Comparison of ENCODE assay signal across 8 mouse cellular contexts in genomic region chr1:34849745-34850342, GRCm38 (mm10). TPM values are rescaled to one million over a fixed set of nuclear protein-coding genes. Genes with fewer than 3 reads are reported as not detected.
DNase-seq lines count a peak whose midpoint lies in the region; ATAC-seq and TF ChIP-seq lines count a peak whose summit lies in the region.

Gene Plekhb2 (plus strand): TSS chr1:34849976.

- peak; percentile 83 for DNase-seq in ES-CJ7 (ENCODE audit: low read depth, low spot score)
- DNase-seq in cerebellum, adult 11 months, result peak; percentile 94
- DNase-seq in heart, postnatal 14 days, result peak; percentile 89 to 90
- DNase-seq in large intestine, adult 2 months (ENCODE audit: low read depth, low spot score), result peak; percentile 83
- DNase-seq in stomach, postnatal 0 days (ENCODE audit: low spot score), result peak; percentile 92

- no peaks in the 10 kb centered on the region for H3K36me3 ChIP-seq in forebrain, embryonic 15.5 days
- no peaks in the 10 kb centered on the region for H3K36me3 ChIP-seq in liver, embryonic 16.5 days (ENCODE audit: control insufficient read depth, insufficient read depth)
- no peaks in the 10 kb centered on the region for H3K36me3 ChIP-seq in neural tube, embryonic 12.5 days
- H3K36me3 ChIP-seq in stomach, postnatal 0 days (ENCODE audit: control insufficient read depth, insufficient read depth, low read length), result no peaks in the 10 kb centered on the region

- WGBS in forebrain, embryonic 15.5 days, result under 1% methylated on average over 39 of the region's 40 CpGs
- 1% methylated on average over 39 of the region's 40 CpGs for WGBS in large intestine, adult 2 months
- under 1% methylated on average over 35 of the region's 40 CpGs for WGBS in liver, embryonic 16.5 days (ENCODE audit: insufficient replicate concordance)
- WGBS in neural tube, embryonic 12.5 days, result 0% methylated on average over 39 of the region's 40 CpGs
- WGBS in stomach, postnatal 0 days, result under 1% methylated on average over 38 of the region's 40 CpGs

- no peak for TF ChIP-seq EP300 in stomach, postnatal 0 days (optimal IDR thresholded peaks at IDR 0.05)

- peak within 1 kb of the TSS; percentile 61 for H3K4me2 ChIP-seq in forebrain, embryonic 15.5 days (replicated peaks)
- H3K4me2 ChIP-seq in liver, embryonic 16.5 days (ENCODE audit: low read depth, low read length), result peak within 1 kb of the TSS; percentile 77
- H3K4me2 ChIP-seq in neural tube, embryonic 12.5 days (replicated peaks), result peak within 1 kb of the TSS; percentile 82
- H3K4me2 ChIP-seq in stomach, postnatal 0 days (replicated peaks; ENCODE audit: low read depth), result peak within 1 kb of the TSS; percentile 93

- H3K9ac ChIP-seq in forebrain, embryonic 15.5 days (replicated peaks), result peak within 1 kb of the TSS; percentile 97
- peak within 1 kb of the TSS; percentile 69 for H3K9ac ChIP-seq in liver, embryonic 16.5 days (ENCODE audit: low read depth, low read length)
- H3K9ac ChIP-seq in neural tube, embryonic 12.5 days, result peak within 1 kb of the TSS; percentile 90
- peak within 1 kb of the TSS; percentile 92 for H3K9ac ChIP-seq in stomach, postnatal 0 days (ENCODE audit: low read length)

- H3K9me3 ChIP-seq in forebrain, embryonic 15.5 days, result no peaks in the 10 kb centered on the region
- no peaks in the 10 kb centered on the region for H3K9me3 ChIP-seq in liver, embryonic 16.5 days (replicated peaks; ENCODE audit: control insufficient read depth, low read length)
- no peaks in the 10 kb centered on the region for H3K9me3 ChIP-seq in neural tube, embryonic 12.5 days
- H3K9me3 ChIP-seq in stomach, postnatal 0 days (ENCODE audit: control insufficient read depth, low read length), result no peaks in the 10 kb centered on the region

- no peaks in the 10 kb centered on the region for H3K27me3 ChIP-seq in forebrain, embryonic 15.5 days
- H3K27me3 ChIP-seq in liver, embryonic 16.5 days (ENCODE audit: control insufficient read depth, insufficient read depth, low read depth, low read length), result no peaks in the 10 kb centered on the region
- no peaks in the 10 kb centered on the region for H3K27me3 ChIP-seq in neural tube, embryonic 12.5 days (replicated peaks)
- no peaks in the 10 kb centered on the region for H3K27me3 ChIP-seq in stomach, postnatal 0 days (ENCODE audit: control insufficient read depth, insufficient read depth, low read length)

- peak within 1 kb of the TSS; percentile 55; the same call in 1 of the 2 replicates for H3K27ac ChIP-seq in forebrain, embryonic 15.5 days (replicated peaks)
- peak within 1 kb of the TSS; percentile 60 for H3K27ac ChIP-seq in liver, embryonic 16.5 days (ENCODE audit: low read length)
- no peak within 1 kb of the TSS for H3K27ac ChIP-seq in neural tube, embryonic 12.5 days
- peak within 1 kb of the TSS; percentile 93 for H3K27ac ChIP-seq in stomach, postnatal 0 days (replicated peaks)

- ATAC-seq in forebrain, embryonic 15.5 days (replicated peaks), result peak; percentile 87
- ATAC-seq in liver, embryonic 16.5 days (ENCODE audit: low read depth), result peak; percentile 93
- ATAC-seq in neural tube, embryonic 12.5 days (ENCODE audit: low FRiP score, low read depth), result peak; percentile 86
- ATAC-seq in stomach, postnatal 0 days (ENCODE audit: low FRiP score, low TSS enrichment), result peak; percentile 88

- no peak for TF ChIP-seq CTCF in stomach, postnatal 0 days (IDR thresholded peaks at IDR 0.05; ENCODE audit: low read depth)

- H3K4me1 ChIP-seq in forebrain, embryonic 15.5 days, result peaks cover 33% of the 10 kb centered on the region
- H3K4me1 ChIP-seq in liver, embryonic 16.5 days (ENCODE audit: control insufficient read depth, low read depth, low read length), result peaks cover 7% of the 10 kb centered on the region
- peaks cover 20% of the 10 kb centered on the region for H3K4me1 ChIP-seq in neural tube, embryonic 12.5 days
- H3K4me1 ChIP-seq in stomach, postnatal 0 days (replicated peaks; ENCODE audit: control insufficient read depth, insufficient read depth), result no peaks in the 10 kb centered on the region

- peak within 1 kb of the TSS; percentile 88 for H3K4me3 ChIP-seq in forebrain, embryonic 15.5 days
- H3K4me3 ChIP-seq in liver, embryonic 16.5 days (ENCODE audit: low read depth, low read length), result peak within 1 kb of the TSS; percentile 67
- H3K4me3 ChIP-seq in neural tube, embryonic 12.5 days, result peak within 1 kb of the TSS; percentile 79
- H3K4me3 ChIP-seq in stomach, postnatal 0 days (ENCODE audit: low read depth, low read length), result peak within 1 kb of the TSS; percentile 73

- intact Hi-C loops in heart, postnatal 14 days (cut with DNase I), result no loop called here

RNA-seq across cellular contexts. Expression of gene Plekhb2, which starts in this region (rescaled TPM):
- polyA plus RNA-seq in forebrain, embryonic 15.5 days (2015; fragmentation: Nextera tagmentation; extraction: Ambion mirVana), result 64.2 and 71.8 TPM in 2 replicates
- 10 to 100 TPM; 69.3 to 86.7 TPM for total RNA-seq in heart, postnatal 14 days (2021)
- 157 and 219 TPM in 2 replicates for polyA plus RNA-seq in large intestine, adult 2 months (2012; rRNA removed)
- 9.1 and 10.6 TPM in 2 replicates for polyA plus RNA-seq in liver, embryonic 16.5 days (2015; fragmentation: Nextera tagmentation; extraction: Ambion mirVana)
- polyA plus RNA-seq in neural tube, embryonic 12.5 days (2016; fragmentation: Nextera tagmentation; extraction: Ambion mirVana), result 61.9 and 62.3 TPM in 2 replicates
- polyA plus RNA-seq in stomach, postnatal 0 days (2015; fragmentation: Nextera tagmentation; extraction: Ambion mirVana), result 103 and 105 TPM in 2 replicates
